Mouse (Mus musculus) hindbrain, embryonic 11.5 days (tissue): ENCODE data around the gene Ltb. TPM values are rescaled to one million over a fixed set of nuclear protein-coding genes. Genes with fewer than 3 reads are reported as not detected.

Source experiments
- ATAC-seq: fragments of 200-750 bp; cut with Nextera tagmentation; 2 replicates; pipeline ENCODE4 v1.8.0; 2017; ENCODE audit warnings: mild to moderate bottlenecking, moderate TSS enrichment, moderate library complexity; ENCODE audit not compliant: low FRiP score
- DNase-seq: peaks from one replicate; pipeline ENCODE4 v3.0.0-alpha.2; 2015; ENCODE audit warnings: low spot score
- H3K27ac ChIP-seq: fragments of 300-500 bp; sonication (generic); 2 replicates; pipeline ENCODE4 v1.5.1; 2014; ENCODE audit warnings: mild to moderate bottlenecking, low read depth, low read length
- H3K27me3 ChIP-seq: fragments of 300-500 bp; sonication (generic); 2 replicates; pipeline ENCODE4 v1.6.1; 2014; ENCODE audit warnings: mild to moderate bottlenecking, low read length, moderate library complexity, mixed read lengths; ENCODE audit not compliant: control insufficient read depth, insufficient read depth
- H3K36me3 ChIP-seq: fragments of 300-500 bp; sonication (generic); 2 replicates; pipeline ENCODE4 v1.6.1; 2014; ENCODE audit warnings: mild to moderate bottlenecking, low read length, moderate library complexity, mixed read lengths; ENCODE audit not compliant: control insufficient read depth, insufficient read depth
- H3K4me1 ChIP-seq: fragments of 300-500 bp; sonication (generic); replicated peaks from 2 replicates; pipeline ENCODE4 v1.6.1; 2014; ENCODE audit warnings: low read length, mixed read lengths; ENCODE audit not compliant: control insufficient read depth, insufficient read depth
- H3K4me2 ChIP-seq: fragments of 300-500 bp; sonication (generic); replicated peaks from 2 replicates; pipeline ENCODE4 v1.6.1; 2014; ENCODE audit warnings: mild to moderate bottlenecking, low read depth, low read length
- H3K4me3 ChIP-seq: fragments of 300-500 bp; sonication (generic); 2 replicates; pipeline ENCODE4 v1.5.1; 2014; ENCODE audit warnings: low read depth, low read length
- H3K9ac ChIP-seq: fragments of 300-500 bp; sonication (generic); 2 replicates; pipeline ENCODE4 v1.6.1; 2014; ENCODE audit warnings: low read depth, low read length
- H3K9me3 ChIP-seq: fragments of 300-500 bp; sonication (generic); 2 replicates; pipeline ENCODE4 v1.6.1; 2016; ENCODE audit warnings: low read length; ENCODE audit not compliant: control insufficient read depth
- WGBS: fragments of 180-500 bp; shearing (Covaris S2); extraction: QIAGEN DNeasy Blood & Tissue Kit; methylation state at CpG from one replicate; pipeline ENCODE4 v1.1.7; 2014; 5-methylcytosine and 5-hydroxymethylcytosine counted together
- polyA plus RNA-seq: library from polyadenylated mRNA; unstranded; fragments of >200 nt; fragmentation: Nextera tagmentation; extraction: Ambion mirVana; gene quantifications from 2 replicates; pipeline ENCODE4 v1.2.1, GENCODE M21; 2014

Ltb gene
- polyA plus RNA-seq, 1 experiment from 2014 or later, result 0.32 TPM

DNA sequence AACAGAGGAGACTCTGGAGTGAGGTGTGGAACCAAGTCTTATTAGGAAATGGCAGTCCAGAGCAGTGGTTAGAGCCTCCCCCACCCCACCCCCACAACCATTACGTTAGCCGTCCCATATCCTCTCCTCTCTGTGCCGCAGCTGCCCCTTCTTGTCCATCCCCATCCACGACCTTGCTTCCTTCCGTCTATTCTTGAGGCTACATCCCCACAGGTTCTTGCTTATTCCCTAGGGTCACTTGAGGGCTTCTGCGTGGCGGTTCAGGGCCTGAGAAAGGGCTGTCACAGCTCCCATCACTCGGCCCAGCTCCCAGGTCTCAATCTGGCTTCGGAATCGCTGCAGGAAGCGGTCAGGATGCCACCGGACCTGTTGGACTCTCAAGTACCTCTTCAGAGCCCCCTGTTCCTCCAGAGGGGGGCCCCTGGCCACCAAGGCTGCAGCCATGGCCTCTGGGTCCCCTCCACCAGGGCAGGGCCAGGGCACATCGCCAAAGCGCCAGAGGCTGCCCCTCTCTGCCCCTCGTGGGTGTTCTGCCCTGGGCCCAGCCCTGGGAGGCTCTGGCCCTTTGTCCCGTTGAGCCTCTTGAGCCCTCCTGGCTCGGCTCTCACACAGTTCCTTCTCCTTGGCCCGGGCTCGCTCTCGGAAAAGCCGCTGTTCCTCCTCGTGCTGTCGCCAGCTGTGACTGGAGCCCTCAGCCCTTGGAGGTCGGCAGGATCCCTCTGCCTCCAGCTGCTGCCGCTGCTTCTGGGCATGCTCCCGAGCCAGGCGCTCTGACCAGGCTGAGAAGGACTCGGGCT lies 26.1 kb downstream of the Ltb start, which contains the start of gene Gm16181:
Gm16181 (plus strand) TSS at position 679 of the 797 bp plus-strand sequence.
- 73% methylated on average over 26 of the region's 28 CpGs for WGBS
- Histone ChIP-seq H3K9me3 (no peaks in the 10 kb centered on the region), H3K4me2 (no peak within 1 kb of the TSS), H3K36me3 (0 out of 2 replicates have a peak, but pooled peaks cover 5% of the 10 kb centered on the region), H3K4me3 (no peak within 1 kb of the TSS), H3K27me3 (no peaks in the 10 kb centered on the region), H3K4me1 (no peaks in the 10 kb centered on the region), H3K27ac (no peak within 1 kb of the TSS), H3K9ac (no peak within 1 kb of the TSS)
- DNase-seq (no peak), ATAC-seq (no peak)

DNA sequence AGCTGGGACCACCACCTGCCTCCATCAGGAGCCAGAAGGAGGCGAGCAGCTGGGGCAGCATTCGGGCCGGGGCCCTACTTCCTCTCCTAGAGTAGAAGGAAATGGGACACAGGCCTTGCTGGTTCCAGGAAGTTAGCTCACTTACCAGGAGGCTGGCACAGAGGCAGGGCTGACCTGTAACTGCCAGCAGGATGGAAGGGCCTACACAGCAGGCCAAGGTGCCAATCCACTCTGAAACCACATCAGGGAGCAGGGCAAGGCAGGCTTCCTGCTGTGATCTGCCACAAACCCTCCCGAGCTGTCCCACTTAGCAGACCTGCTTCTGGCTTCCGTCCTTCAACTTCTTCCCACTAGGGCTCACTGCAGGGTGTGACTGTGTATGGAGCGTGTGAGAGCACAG lies 28.1 kb downstream of the Ltb start:
- H3K9me3 ChIP-seq, result no peaks in the 10 kb centered on the region
- H3K27me3 ChIP-seq, result no peaks in the 10 kb centered on the region
- H3K36me3 ChIP-seq, result 0 out of 2 replicates have a peak, but pooled peaks cover 5% of the 10 kb centered on the region
- no peak for DNase-seq
- WGBS, result 79% methylated on average over 6 of the region's 6 CpGs
- H3K9ac ChIP-seq, result no peak overlapping the region
- no peak for ATAC-seq
- H3K4me1 ChIP-seq, result no peaks in the 10 kb centered on the region
- no peak overlapping the region for H3K27ac ChIP-seq
- no peak overlapping the region for H3K4me3 ChIP-seq
- H3K4me2 ChIP-seq, result no peak overlapping the region

DNA sequence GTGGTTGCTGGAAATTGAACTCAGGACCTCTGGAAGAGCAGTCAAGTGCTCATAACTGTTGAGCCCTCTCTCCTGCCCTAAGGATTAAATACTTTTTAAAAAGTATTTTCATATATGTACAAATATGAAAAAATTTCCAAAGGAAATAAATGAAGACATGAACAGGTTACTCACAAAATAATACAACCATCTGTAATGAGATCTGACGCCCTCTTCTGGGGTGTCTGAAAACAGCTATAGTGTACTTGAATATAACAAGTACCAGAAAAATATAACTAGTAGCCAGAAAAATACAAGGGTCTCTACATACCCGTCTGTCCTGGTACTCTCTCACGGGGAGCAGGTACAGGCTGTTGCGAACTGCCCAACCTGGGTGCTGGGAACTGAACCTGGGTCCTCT lies 30.4 kb downstream of the Ltb start:
- no peaks in the 10 kb centered on the region for H3K9me3 ChIP-seq
- no peak overlapping the region for H3K27ac ChIP-seq
- no peaks in the 10 kb centered on the region for H3K27me3 ChIP-seq
- no peak overlapping the region for H3K9ac ChIP-seq
- WGBS, result 96% methylated on average over 4 of the region's 4 CpGs
- ATAC-seq (no peak), DNase-seq (no peak)
- 0 out of 2 replicates have a peak, but pooled peaks cover 5% of the 10 kb centered on the region for H3K36me3 ChIP-seq
- no peak overlapping the region for H3K4me3 ChIP-seq
- no peaks in the 10 kb centered on the region for H3K4me1 ChIP-seq
- H3K4me2 ChIP-seq, result no peak overlapping the region

DNA sequence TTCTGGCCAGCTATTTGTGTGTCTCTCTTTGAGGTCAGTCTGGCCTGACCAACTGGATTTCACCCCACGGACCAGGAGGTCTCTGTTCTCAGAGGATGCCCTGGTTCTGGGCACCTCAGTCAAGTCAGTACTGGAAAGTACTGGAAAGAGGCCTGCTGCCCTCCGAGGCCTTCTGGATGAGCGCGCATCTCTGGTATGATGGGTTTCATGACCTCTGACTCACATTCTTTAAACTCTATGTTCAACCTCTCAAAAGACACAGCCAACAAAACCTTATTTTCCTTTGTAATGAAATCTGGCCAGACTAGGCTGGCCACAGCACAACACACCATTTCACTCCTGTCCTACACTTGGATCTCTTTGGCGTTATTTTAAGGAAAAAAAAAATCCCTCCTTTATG lies 31.2 kb downstream of the Ltb start:
- Histone ChIP-seq H3K27ac (no peak overlapping the region), H3K4me3 (no peak overlapping the region), H3K36me3 (0 out of 2 replicates have a peak, but pooled peaks cover 5% of the 10 kb centered on the region), H3K27me3 (no peaks in the 10 kb centered on the region), H3K9me3 (no peaks in the 10 kb centered on the region), H3K9ac (no peak overlapping the region), H3K4me1 (no peaks in the 10 kb centered on the region), H3K4me2 (no peak overlapping the region)
- ATAC-seq, result no peak
- WGBS, result 92% methylated on average over 5 of the region's 5 CpGs
- no peak for DNase-seq

DNA sequence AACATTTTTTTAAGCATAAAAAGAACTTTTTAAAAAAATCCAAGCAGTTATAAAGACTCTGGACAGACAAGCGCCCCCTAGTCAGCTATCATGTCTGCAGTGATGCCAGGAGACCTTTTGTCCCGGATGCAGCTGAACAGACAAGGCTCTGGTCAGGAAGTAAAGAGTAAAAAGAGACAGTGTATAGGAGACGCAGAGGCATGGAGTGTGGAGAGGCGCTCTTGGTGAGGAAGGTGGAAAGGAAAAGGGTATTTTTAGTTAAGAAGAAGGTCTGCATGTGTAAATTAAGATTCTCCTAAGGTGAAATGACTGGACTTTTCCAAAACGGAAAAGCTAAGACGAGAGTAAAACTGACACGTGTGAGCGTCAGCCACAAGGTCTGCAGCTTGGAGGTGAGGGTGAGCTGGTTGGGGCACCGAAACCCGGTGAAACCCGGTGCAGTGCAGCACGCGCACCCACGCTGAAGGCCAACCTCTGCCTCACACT lies 32.4 kb downstream of the Ltb start:
- Histone ChIP-seq H3K27me3 (no peaks in the 10 kb centered on the region), H3K4me2 (no peak overlapping the region), H3K36me3 (0 out of 2 replicates have a peak, but pooled peaks cover 5% of the 10 kb centered on the region), H3K4me1 (no peaks in the 10 kb centered on the region), H3K9me3 (no peaks in the 10 kb centered on the region), H3K27ac (no peak overlapping the region), H3K4me3 (no peak overlapping the region), H3K9ac (no peak overlapping the region)
- no peak for DNase-seq
- no peak for ATAC-seq
- WGBS, result 89% methylated on average over 14 of the region's 14 CpGs

DNA sequence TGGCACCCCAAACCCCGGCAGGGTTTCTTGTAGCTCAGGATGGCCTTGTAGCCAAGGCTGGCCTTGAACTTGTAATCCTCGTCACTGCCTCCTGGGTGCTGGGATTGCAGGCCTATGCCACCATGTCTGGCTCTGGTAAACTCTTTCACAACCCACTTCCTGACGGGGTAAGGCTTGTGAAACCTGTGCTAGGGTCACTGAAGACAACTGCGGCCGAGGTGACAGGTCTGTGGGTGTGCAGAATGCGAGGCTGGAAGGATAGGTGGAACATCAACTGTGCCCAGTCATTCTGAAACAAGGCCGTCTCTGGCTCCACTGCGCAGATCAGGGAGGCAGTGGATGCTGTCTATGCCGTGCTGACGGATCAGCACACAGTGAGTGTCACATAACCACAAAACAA lies 36.8 kb downstream of the Ltb start:
- DNase-seq, result no peak
- no peaks in the 10 kb centered on the region for H3K4me1 ChIP-seq
- H3K4me2 ChIP-seq, result no peak overlapping the region
- ATAC-seq, result no peak
- no peaks in the 10 kb centered on the region for H3K27me3 ChIP-seq
- no peak overlapping the region for H3K9ac ChIP-seq
- H3K27ac ChIP-seq, result no peak overlapping the region
- no peak overlapping the region for H3K4me3 ChIP-seq
- H3K9me3 ChIP-seq, result no peaks in the 10 kb centered on the region
- WGBS, result 92% methylated on average over 10 of the region's 10 CpGs
- no peaks in the 10 kb centered on the region for H3K36me3 ChIP-seq

DNA sequence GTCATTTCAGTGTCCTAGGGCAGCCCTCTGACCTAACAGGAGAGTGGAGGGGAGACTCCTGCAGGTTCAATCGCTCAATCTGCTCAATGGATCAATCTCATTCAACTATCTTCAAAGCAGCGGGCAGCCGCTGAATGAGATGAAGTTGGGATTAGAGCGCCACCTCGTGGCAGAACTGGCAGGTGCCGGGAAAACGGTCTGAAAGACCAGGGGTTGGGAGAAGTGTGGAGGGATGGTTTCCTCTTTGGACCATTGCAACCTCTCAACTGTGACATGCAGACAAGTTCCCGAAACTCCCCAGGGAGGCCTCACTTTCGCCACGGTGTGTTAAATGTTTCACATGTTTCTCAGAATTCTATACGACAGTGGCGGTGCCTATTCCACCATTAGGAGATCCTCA lies 37.8 kb downstream of the Ltb start:
- 0 out of 2 replicates have a peak, but pooled peaks cover 3% of the 10 kb centered on the region for H3K4me1 ChIP-seq
- no peak for ATAC-seq
- H3K9ac ChIP-seq, result no peak overlapping the region
- no peaks in the 10 kb centered on the region for H3K27me3 ChIP-seq
- no peak overlapping the region for H3K27ac ChIP-seq
- peak; percentile 94 for DNase-seq
- no peak overlapping the region for H3K4me3 ChIP-seq
- 14% methylated on average over 12 of the region's 12 CpGs for WGBS
- H3K4me2 ChIP-seq, result no peak overlapping the region
- no peaks in the 10 kb centered on the region for H3K9me3 ChIP-seq
- no peaks in the 10 kb centered on the region for H3K36me3 ChIP-seq

DNA sequence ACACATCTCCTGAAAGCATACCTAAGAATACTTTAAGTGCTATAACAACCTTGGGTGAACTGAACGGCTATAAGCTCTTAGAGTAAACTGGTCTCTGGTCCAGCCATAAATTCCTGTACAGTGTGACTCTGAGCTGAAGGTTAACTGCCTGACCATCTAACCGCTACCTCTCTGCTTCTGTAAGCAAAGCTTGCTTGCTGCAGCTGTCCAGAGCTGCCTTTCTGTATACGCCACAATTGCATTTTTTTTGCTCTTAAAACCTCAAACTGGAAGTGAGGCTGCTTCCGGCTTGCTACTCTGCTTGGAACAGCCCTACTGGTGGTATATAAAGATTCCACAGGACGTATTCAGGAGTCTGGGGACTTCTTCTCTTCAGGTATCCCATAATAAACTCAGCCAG lies 38.4 kb downstream of the Ltb start:
- H3K4me3 ChIP-seq, result no peak overlapping the region
- no peak overlapping the region for H3K27ac ChIP-seq
- H3K36me3 ChIP-seq, result no peaks in the 10 kb centered on the region
- no peak overlapping the region for H3K9ac ChIP-seq
- H3K9me3 ChIP-seq, result no peaks in the 10 kb centered on the region
- H3K4me2 ChIP-seq, result no peak overlapping the region
- H3K4me1 ChIP-seq, result 0 out of 2 replicates have a peak, but pooled peaks cover 3% of the 10 kb centered on the region
- DNase-seq (no peak), ATAC-seq (no peak)
- WGBS, result 93% methylated on average over 5 of the region's 5 CpGs
- no peaks in the 10 kb centered on the region for H3K27me3 ChIP-seq
